Mouse (Mus musculus) gastrocnemius, adult 2 months (tissue): ENCODE results near the gene Defb15. TPM values are rescaled to one million over a fixed set of nuclear protein-coding genes. Genes with fewer than 3 reads are reported as not detected.
"Not testable (repeated sequence)": the region's sequence is repeated elsewhere in the genome, so short reads cannot be mapped to it uniquely, and the experiment has no call there.

Experiments used
- DNase-seq: peaks from one replicate; pipeline ENCODE4 v3.0.0; 2022
- H3K27ac ChIP-seq: fragments of 200-600 bp; 2 replicates; pipeline ENCODE4 v1.8.1; 2022; ENCODE audit warnings: mild to moderate bottlenecking
- H3K4me3 ChIP-seq: fragments of 200-600 bp; 2 replicates; pipeline ENCODE4 v1.8.1; 2022; ENCODE audit warnings: mild to moderate bottlenecking, moderate library complexity
- CTCF ChIP-seq: fragments of 200-600 bp; IDR thresholded peaks from 2 replicates; pipeline ENCODE4 v1.8.1; 2022; ENCODE audit warnings: antibody characterized with exemption, mild to moderate bottlenecking, moderate library complexity
- intact Hi-C: fragments of 180-260 bp; cut with DNase I; formaldehyde crosslinking; loops from one replicate; pipeline ENCODE4 v1.15.1; 2025
- total RNA-seq, 2 experiments: library from RNA; stranded (reverse); gene quantifications; 2 replicates each; pipeline ENCODE4 v1.2.3; 2021

Gene Defb15
- total RNA-seq, 2 experiments from 2014 or later, result not detected

GRCm38 (mm10) chr8:21912554-21912953 lies 20.0 kb downstream of the Defb15 start:
- no peak overlapping the region for H3K4me3 ChIP-seq
- no peak for DNase-seq
- intact Hi-C loops, result no loop called here

GRCm38 (mm10) chr8:21911931-21912330 lies 20.6 kb downstream of the Defb15 start:
- DNase-seq, result no peak
- intact Hi-C loops, result no loop called here
- Histone ChIP-seq H3K4me3 (no peak overlapping the region), H3K27ac (no peak overlapping the region)
- no peak for TF ChIP-seq CTCF

More at GRCm38 (mm10) chr8:21912554-21912953, 20.0 kb downstream of the Defb15 start:
- no peak overlapping the region for H3K27ac ChIP-seq
- TF ChIP-seq CTCF, result no peak

GRCm38 (mm10) chr8:21906290-21906689 lies 26.2 kb downstream of the Defb15 start, which contains the start of gene Defb11:
Defb11 (minus strand) TSS chr8:21906412.
- H3K4me3 ChIP-seq, DNase-seq, intact Hi-C loops, H3K27ac ChIP-seq: not testable (repeated sequence)

- DNase-seq, H3K4me3 ChIP-seq, H3K27ac ChIP-seq, intact Hi-C loops: not testable (repeated sequence)
Measured at GRCm38 (mm10) chr8:21885321-21885720, 47.2 kb downstream of the Defb15 start, which contains the start of gene Defb9. Defb9 (minus strand) TSS chr8:21885421.

Other genes starting within 250 kb of the Defb15 start
- not detected for gene AY761184, start 229.1 kb downstream of the Defb15 start, total RNA-seq
- not detected for gene Defa24, start 198.2 kb downstream of the Defb15 start, total RNA-seq
- gene Defb50, start 109.2 kb downstream of the Defb15 start, total RNA-seq, result not detected
- not detected for gene Defb2, start 92.8 kb downstream of the Defb15 start, total RNA-seq
- gene Defb10, start 73.8 kb downstream of the Defb15 start, total RNA-seq, result not detected
- gene Defb9, start 47.3 kb downstream of the Defb15 start, total RNA-seq, result not detected
- not detected for gene Defb11, start 26.3 kb downstream of the Defb15 start, total RNA-seq
- not detected for gene Defb35, start 5.6 kb upstream of the Defb15 start, total RNA-seq
- gene Defb13, start 14.1 kb upstream of the Defb15 start, total RNA-seq, result not detected
- gene Fam90a1a, start 26.0 kb upstream of the Defb15 start, total RNA-seq, result not detected
- not detected for gene Ccdc70, start 37.1 kb upstream of the Defb15 start, total RNA-seq
- under 1 TPM in 1 of 2 experiments, not detected in 1; 0.06 TPM for gene Atp7b, start 127.6 kb upstream of the Defb15 start, total RNA-seq
- 1 to 10 TPM; 6.1 to 7.6 TPM for gene Alg11, start 128.0 kb upstream of the Defb15 start, total RNA-seq
- gene Nek5, start 192.3 kb upstream of the Defb15 start, total RNA-seq, result under 1 TPM; 0.22 to 0.48 TPM
- gene Nek3, start 233.7 kb upstream of the Defb15 start, total RNA-seq, result 1 to 10 TPM; 2.8 to 3.4 TPM